Mouse (Mus musculus) stomach, adult 2 months (tissue): ENCODE results near the gene Serpina3n. TPM values are rescaled to one million over a fixed set of nuclear protein-coding genes. Genes with fewer than 3 reads are reported as not detected.

Experiments used
- polyA plus RNA-seq: library from polyadenylated mRNA; depleted of rRNA; stranded (reverse); fragments of >200 nt; gene quantifications from 2 replicates; pipeline ENCODE4 v1.2.3, GENCODE M21; 2012; rRNA removed

Gene Serpina3n
- 21.8 and 45.8 TPM in 2 replicates for polyA plus RNA-seq

DNA sequence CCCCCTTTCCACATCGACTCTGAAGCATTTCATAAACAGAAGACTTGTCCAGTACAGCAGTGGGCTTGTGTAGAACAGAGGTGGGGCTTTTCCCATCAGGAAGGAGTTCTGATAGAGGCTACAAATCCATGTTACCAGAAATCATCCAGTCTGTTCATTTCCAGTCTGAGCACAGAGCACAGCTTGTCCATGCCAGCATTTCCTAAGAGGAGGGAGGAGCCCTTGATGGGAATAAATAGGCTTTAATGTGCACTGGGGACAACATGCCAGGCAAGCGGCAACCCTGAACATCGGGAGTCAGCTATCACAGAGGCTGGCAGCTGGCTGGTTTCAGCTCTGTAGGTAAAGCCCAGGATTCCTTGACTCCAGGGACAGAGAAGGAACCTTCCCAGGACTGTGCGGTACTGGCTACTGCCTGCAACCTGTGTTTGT lies at the start of gene Serpina3n:
Gene Serpina3n, plus strand, starts transcription at position 276 of the 432 bp plus-strand sequence.

Other genes starting within 250 kb of the Serpina3n start
- gene Serpina3f, start 192.2 kb upstream of the Serpina3n start, polyA plus RNA-seq: 0.04 and 0.12 TPM in 2 replicates
- gene Serpina3g, start 170.5 kb upstream of the Serpina3n start, polyA plus RNA-seq: 1.2 TPM in 2 replicates
- gene Serpina3i, start 143.6 kb upstream of the Serpina3n start, polyA plus RNA-seq: 0.05 and 0.08 TPM in 2 replicates
- gene Serpina3j, start 92.2 kb upstream of the Serpina3n start, polyA plus RNA-seq: not detected in 2 replicates
- 0.50 TPM in 1 of 2 replicates, not detected in the other for gene Serpina3k, start 68.2 kb upstream of the Serpina3n start, polyA plus RNA-seq
- gene Serpina3m, start 68.2 kb upstream of the Serpina3n start, polyA plus RNA-seq: 0.03 and 0.08 TPM in 2 replicates
- gene Gsc, start 66.6 kb downstream of the Serpina3n start, polyA plus RNA-seq: 0.16 and 1.0 TPM in 2 replicates